Mouse (Mus musculus) liver, embryonic 15.5 days (tissue): Measurements from ENCODE around the gene Asxl1. TPM values are rescaled to one million over a fixed set of nuclear protein-coding genes. Genes with fewer than 3 reads are reported as not detected.

Experiments used
- ATAC-seq: fragments of 200-750 bp; cut with Nextera tagmentation; 2 replicates; pipeline ENCODE4 v1.8.0; 2017; ENCODE audit warnings: moderate number of reproducible peaks, mild to moderate bottlenecking, moderate library complexity; ENCODE audit not compliant: insufficient read depth
- H3K27ac ChIP-seq: fragments of 300-500 bp; sonication (generic); replicated peaks from 2 replicates; pipeline ENCODE4 v1.5.1; 2015; ENCODE audit warnings: mild to moderate bottlenecking, inconsistent platforms
- H3K27me3 ChIP-seq: fragments of 300-500 bp; sonication (generic); 2 replicates; pipeline ENCODE4 v1.6.1; 2015; ENCODE audit warnings: mild to moderate bottlenecking, inconsistent platforms
- H3K36me3 ChIP-seq: fragments of 300-500 bp; sonication (generic); replicated peaks from 2 replicates; pipeline ENCODE4 v1.6.1; 2015; ENCODE audit warnings: moderate library complexity, mild to moderate bottlenecking, inconsistent platforms
- H3K4me1 ChIP-seq: fragments of 300-500 bp; sonication (generic); replicated peaks from 2 replicates; pipeline ENCODE4 v1.6.1; 2015; ENCODE audit warnings: inconsistent platforms
- H3K4me2 ChIP-seq: fragments of 300-500 bp; sonication (generic); 2 replicates; pipeline ENCODE4 v1.6.1; 2015; ENCODE audit warnings: moderate library complexity, mild to moderate bottlenecking, inconsistent platforms
- H3K4me3 ChIP-seq: fragments of 300-500 bp; sonication (generic); replicated peaks from 2 replicates; pipeline ENCODE4 v1.5.1; 2015; ENCODE audit warnings: mild to moderate bottlenecking, inconsistent platforms
- H3K9ac ChIP-seq: fragments of 300-500 bp; sonication (generic); 2 replicates; pipeline ENCODE4 v1.6.1; 2015; ENCODE audit warnings: moderate library complexity, mild to moderate bottlenecking, inconsistent platforms
- H3K9me3 ChIP-seq: fragments of 300-500 bp; sonication (generic); replicated peaks from 2 replicates; pipeline ENCODE4 v1.6.1; 2016; ENCODE audit warnings: inconsistent platforms
- WGBS: fragments of 180-500 bp; shearing (Covaris S2); methylation state at CpG from one replicate; pipeline ENCODE4 v1.1.7; 2015; ENCODE audit warnings: mixed read lengths; ENCODE audit not compliant: insufficient replicate concordance; 5-methylcytosine and 5-hydroxymethylcytosine counted together
- polyA plus RNA-seq: library from polyadenylated mRNA; unstranded; fragments of >200 nt; fragmentation: Nextera tagmentation; extraction: Ambion mirVana; gene quantifications from 2 replicates; pipeline ENCODE4 v1.2.1, GENCODE M21; 2015

The Asxl1 gene
- polyA plus RNA-seq, 1 experiment from 2014 or later = 6.4 TPM

GRCm38 (mm10) chr2:153319036-153319643 is 26.5 kb upstream of the Asxl1 start:
- no peaks in the 10 kb centered on the region for H3K27me3 ChIP-seq
- no peak overlapping the region for H3K4me3 ChIP-seq
- no peaks in the 10 kb centered on the region for H3K9me3 ChIP-seq
- ATAC-seq = no peak
- H3K4me2 ChIP-seq = 0 out of 2 replicates have a peak overlapping the region, but pooled peaks have one; percentile 5
- H3K27ac ChIP-seq = peak overlapping the region; percentile 59
- no peak overlapping the region for H3K9ac ChIP-seq
- WGBS = 46% methylated on average over 8 of the region's 8 CpGs
- H3K36me3 ChIP-seq = peaks cover 26% of the 10 kb centered on the region; the same call in 1 of the 2 replicates
- peaks cover 3% of the 10 kb centered on the region; the same call in 1 of the 2 replicates for H3K4me1 ChIP-seq

GRCm38 (mm10) chr2:153325706-153326376 is 19.8 kb upstream of the Asxl1 start:
- no peak overlapping the region for H3K4me3 ChIP-seq
- no peaks in the 10 kb centered on the region for H3K27me3 ChIP-seq
- peaks cover 42% of the 10 kb centered on the region; the same call in 1 of the 2 replicates for H3K36me3 ChIP-seq
- H3K9me3 ChIP-seq = no peaks in the 10 kb centered on the region
- no peak overlapping the region for H3K9ac ChIP-seq
- no peak overlapping the region for H3K27ac ChIP-seq
- no peaks in the 10 kb centered on the region for H3K4me1 ChIP-seq
- 75% methylated on average over 9 of the region's 9 CpGs for WGBS
- no peak overlapping the region for H3K4me2 ChIP-seq
- ATAC-seq = no peak

- peaks cover 34% of the 10 kb centered on the region for H3K4me1 ChIP-seq
- WGBS = 85% methylated on average over 5 of the region's 5 CpGs
- no peak overlapping the region for H3K27ac ChIP-seq
- no peak overlapping the region for H3K9ac ChIP-seq
- H3K36me3 ChIP-seq = peaks cover 14% of the 10 kb centered on the region; the same call in 1 of the 2 replicates
- H3K4me3 ChIP-seq = no peak overlapping the region
- ATAC-seq = no peak
- no peak overlapping the region for H3K4me2 ChIP-seq
- no peaks in the 10 kb centered on the region for H3K9me3 ChIP-seq
- H3K27me3 ChIP-seq = no peaks in the 10 kb centered on the region
Measured at GRCm38 (mm10) chr2:153332271-153332670, 13.4 kb upstream of the Asxl1 start.

DNA sequence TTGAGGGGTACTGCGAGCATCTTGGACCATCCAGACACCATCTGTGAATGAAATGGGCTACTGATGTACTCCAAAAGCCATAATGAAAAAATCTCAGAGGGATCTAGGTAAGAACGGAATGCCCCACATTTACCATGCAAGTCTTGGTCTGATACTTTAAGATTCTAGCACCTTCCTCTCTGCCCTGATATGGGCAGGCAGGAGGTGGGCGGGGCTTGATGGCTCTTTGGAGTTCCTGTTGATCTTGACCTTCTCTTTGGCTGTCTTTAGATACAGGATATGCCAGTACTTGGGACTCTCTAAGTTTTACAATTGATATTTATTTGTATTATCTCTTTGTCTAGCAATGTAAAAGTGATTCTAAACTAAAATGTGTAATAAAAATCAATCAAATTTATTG is 12.6 kb upstream of the Asxl1 start:
- Histone ChIP-seq H3K27ac (no peak overlapping the region), H3K4me2 (no peak overlapping the region), H3K36me3 (peaks cover 14% of the 10 kb centered on the region; the same call in 1 of the 2 replicates), H3K4me1 (peaks cover 41% of the 10 kb centered on the region), H3K27me3 (no peaks in the 10 kb centered on the region), H3K9ac (no peak overlapping the region), H3K9me3 (no peaks in the 10 kb centered on the region), H3K4me3 (no peak overlapping the region)
- ATAC-seq = no peak
- 71% methylated on average over 3 of the region's 3 CpGs for WGBS

GRCm38 (mm10) chr2:153333822-153334232 is 11.8 kb upstream of the Asxl1 start:
- Histone ChIP-seq H3K27me3 (no peaks in the 10 kb centered on the region), H3K36me3 (peaks cover 10% of the 10 kb centered on the region; the same call in 1 of the 2 replicates), H3K9ac (no peak overlapping the region), H3K27ac (0 out of 2 replicates have a peak overlapping the region, but pooled peaks have one; percentile 53), H3K4me2 (no peak overlapping the region), H3K4me3 (no peak overlapping the region), H3K9me3 (no peaks in the 10 kb centered on the region), H3K4me1 (peaks cover 42% of the 10 kb centered on the region)
- 71% methylated on average over 6 of the region's 6 CpGs for WGBS
- no peak for ATAC-seq

- Histone ChIP-seq H3K36me3 (peaks cover 10% of the 10 kb centered on the region; the same call in 1 of the 2 replicates), H3K4me1 (peaks cover 42% of the 10 kb centered on the region), H3K4me2 (no peak overlapping the region), H3K9me3 (no peaks in the 10 kb centered on the region), H3K9ac (no peak overlapping the region), H3K27me3 (no peaks in the 10 kb centered on the region), H3K27ac (0 out of 2 replicates have a peak overlapping the region, but pooled peaks have one; percentile 53), H3K4me3 (no peak overlapping the region)
- ATAC-seq = peak; percentile 78
- WGBS = 18% methylated on average over 3 of the region's 3 CpGs
Measured at GRCm38 (mm10) chr2:153334281-153334680, 11.3 kb upstream of the Asxl1 start.

DNA sequence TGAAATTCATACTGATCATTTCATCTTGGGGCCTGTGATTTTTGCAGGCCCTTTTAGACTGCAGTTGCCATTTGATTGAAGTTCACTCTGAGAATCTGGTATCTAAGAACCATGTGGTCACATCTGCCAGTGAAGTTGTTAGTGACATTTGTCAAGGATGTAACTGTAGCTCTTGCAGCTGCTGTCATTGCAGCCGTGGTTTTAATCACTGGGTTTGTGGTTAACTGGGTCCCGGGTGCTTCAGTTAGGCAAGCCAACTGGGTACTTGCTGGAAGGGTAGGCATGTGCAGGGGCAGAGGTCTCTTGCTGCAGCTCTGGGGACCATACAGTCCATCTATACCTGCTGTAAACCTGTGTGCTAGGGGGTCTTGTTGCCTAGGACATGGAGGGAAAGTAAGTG is 9.5 kb upstream of the Asxl1 start:
- 16% methylated on average over 2 of the region's 2 CpGs for WGBS
- H3K9me3 ChIP-seq = no peaks in the 10 kb centered on the region

GRCm38 (mm10) chr2:153338361-153339350 is 7.0 kb upstream of the Asxl1 start:
- WGBS = 73% methylated on average over 9 of the region's 9 CpGs
- Histone ChIP-seq H3K27ac (no peak overlapping the region), H3K9me3 (no peaks in the 10 kb centered on the region), H3K4me2 (no peak overlapping the region), H3K4me1 (peaks cover 49% of the 10 kb centered on the region), H3K9ac (no peak overlapping the region), H3K4me3 (no peak overlapping the region), H3K36me3 (0 out of 2 replicates have a peak, but pooled peaks cover 10% of the 10 kb centered on the region), H3K27me3 (no peaks in the 10 kb centered on the region)
- ATAC-seq = no peak

More for the DNA sequence above, 9.5 kb upstream of the Asxl1 start:
- no peaks in the 10 kb centered on the region for H3K36me3 ChIP-seq
- peaks cover 42% of the 10 kb centered on the region for H3K4me1 ChIP-seq
- no peak overlapping the region for H3K9ac ChIP-seq
- no peak overlapping the region for H3K4me2 ChIP-seq
- no peak overlapping the region for H3K27ac ChIP-seq
- ATAC-seq = no peak
- H3K27me3 ChIP-seq = no peaks in the 10 kb centered on the region
- no peak overlapping the region for H3K4me3 ChIP-seq

DNA sequence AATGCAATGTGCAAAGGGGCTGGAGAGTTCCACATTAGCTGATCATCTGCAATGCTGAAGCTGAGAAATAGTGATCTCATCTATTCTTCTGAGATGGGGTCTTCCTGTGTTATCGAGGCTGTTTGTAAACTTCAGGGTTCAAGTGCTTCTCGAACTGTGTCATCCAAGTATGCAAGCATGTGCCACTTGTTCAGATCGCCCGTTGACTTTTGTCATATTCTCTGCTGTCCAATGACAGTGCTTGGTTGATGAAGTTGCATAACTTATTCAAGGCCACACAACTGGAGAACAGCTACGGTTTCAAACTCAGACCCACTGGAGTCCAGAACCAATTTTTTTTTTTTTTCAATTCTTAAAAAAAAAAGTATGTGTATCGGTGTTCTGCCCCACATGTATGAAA is 3.5 kb upstream of the Asxl1 start:
- no peak for ATAC-seq
- Histone ChIP-seq H3K36me3 (0 out of 2 replicates have a peak, but pooled peaks cover 10% of the 10 kb centered on the region), H3K27ac (peak overlapping the region; percentile 59), H3K27me3 (no peaks in the 10 kb centered on the region), H3K4me1 (peaks cover 43% of the 10 kb centered on the region), H3K9ac (no peak overlapping the region), H3K4me3 (no peak overlapping the region), H3K9me3 (no peaks in the 10 kb centered on the region), H3K4me2 (no peak overlapping the region)
- WGBS = 65% methylated on average over 6 of the region's 6 CpGs

GRCm38 (mm10) chr2:153342602-153343001 is 3.0 kb upstream of the Asxl1 start:
- ATAC-seq = no peak
- H3K27me3 ChIP-seq = no peaks in the 10 kb centered on the region
- no peak overlapping the region for H3K4me3 ChIP-seq
- H3K4me2 ChIP-seq = no peak overlapping the region
- no peaks in the 10 kb centered on the region for H3K9me3 ChIP-seq
- H3K9ac ChIP-seq = no peak overlapping the region
- WGBS = 14% methylated on average over 3 of the region's 3 CpGs
- 0 out of 2 replicates have a peak, but pooled peaks cover 10% of the 10 kb centered on the region for H3K36me3 ChIP-seq
- peaks cover 43% of the 10 kb centered on the region for H3K4me1 ChIP-seq
- H3K27ac ChIP-seq = peak overlapping the region; percentile 59
